Mouse (Mus musculus): ENCODE measurements at regions not wholly inside any gene's neighbourhood (a gene's known extent, or its start where the extent isn't known, plus 50 kb on each side); places are given as distances from the start of the nearest gene placed in this dataset.

- 93% methylated on average over 4 of the region's 4 CpGs for whole genome bisulfite sequencing
- no peak overlapping the region for H3K9ac ChIP-seq (ENCODE audit: low read depth, low read length, severe bottlenecking)
- H3K36me3 ChIP-seq (ENCODE audit: control insufficient read depth, insufficient read depth, low read length), result no peaks in the 10 kb centered on the region
- no peak overlapping the region for H3K4me3 ChIP-seq (replicated peaks; ENCODE audit: low read length)
- no peak for DNase-seq (ENCODE audit: low spot score)
- ATAC-seq (ENCODE audit: low FRiP score, low read depth), result no peak
- no peak overlapping the region for H3K27ac ChIP-seq (replicated peaks; ENCODE audit: low read depth, low read length)
- TF ChIP-seq POLR2A (IDR thresholded peaks at IDR 0.05; ENCODE audit: borderline replicate concordance, extremely low read depth, insufficient read depth, insufficient read length), result no peak
- H3K4me1 ChIP-seq (ENCODE audit: control insufficient read depth, insufficient read depth, low read length), result no peaks in the 10 kb centered on the region
- no peaks in the 10 kb centered on the region for H3K27me3 ChIP-seq (ENCODE audit: control insufficient read depth, insufficient read depth, low read length)
- H3K9me3 ChIP-seq (ENCODE audit: control insufficient read depth, low read length), result no peaks in the 10 kb centered on the region
- H3K4me2 ChIP-seq (replicated peaks; ENCODE audit: low read depth, low read length, severe bottlenecking), result no peak overlapping the region
Observed at GRCm38 (mm10) chr2:128229730-128230129, 103.9 kb downstream of the Bcl2l11 start.

GRCm38 (mm10) chr2:128230921-128231320 lies 105.1 kb downstream of the Bcl2l11 start:
- Histone ChIP-seq H3K9ac (ENCODE audit: low read depth, low read length, severe bottlenecking) (no peak overlapping the region), H3K4me2 (replicated peaks; ENCODE audit: low read depth, low read length, severe bottlenecking) (no peak overlapping the region), H3K36me3 (ENCODE audit: control insufficient read depth, insufficient read depth, low read length) (no peaks in the 10 kb centered on the region), H3K27me3 (ENCODE audit: control insufficient read depth, insufficient read depth, low read length) (no peaks in the 10 kb centered on the region), H3K4me3 (replicated peaks; ENCODE audit: low read length) (no peak overlapping the region), H3K9me3 (ENCODE audit: control insufficient read depth, low read length) (no peaks in the 10 kb centered on the region), H3K4me1 (ENCODE audit: control insufficient read depth, insufficient read depth, low read length) (no peaks in the 10 kb centered on the region), H3K27ac (replicated peaks; ENCODE audit: low read depth, low read length) (no peak overlapping the region)
- WGBS, result 89% methylated on average over 4 of the region's 4 CpGs
- ATAC-seq (ENCODE audit: low FRiP score, low read depth) (no peak), DNase-seq (ENCODE audit: low spot score) (no peak)
- TF ChIP-seq POLR2A (IDR thresholded peaks at IDR 0.05; ENCODE audit: borderline replicate concordance, extremely low read depth, insufficient read depth, insufficient read length), result no peak

- H3K9ac ChIP-seq (ENCODE audit: low read depth, low read length, severe bottlenecking), result no peak overlapping the region
- no peaks in the 10 kb centered on the region for H3K36me3 ChIP-seq (ENCODE audit: control insufficient read depth, insufficient read depth, low read length)
- no peak for DNase-seq (ENCODE audit: low spot score)
- no peak overlapping the region for H3K4me3 ChIP-seq (replicated peaks; ENCODE audit: low read length)
- H3K27me3 ChIP-seq (ENCODE audit: control insufficient read depth, insufficient read depth, low read length), result no peaks in the 10 kb centered on the region
- H3K9me3 ChIP-seq (ENCODE audit: control insufficient read depth, low read length), result no peaks in the 10 kb centered on the region
- no peak for TF ChIP-seq POLR2A (IDR thresholded peaks at IDR 0.05; ENCODE audit: borderline replicate concordance, extremely low read depth, insufficient read depth, insufficient read length)
- H3K4me2 ChIP-seq (replicated peaks; ENCODE audit: low read depth, low read length, severe bottlenecking), result no peak overlapping the region
- no peaks in the 10 kb centered on the region for H3K4me1 ChIP-seq (ENCODE audit: control insufficient read depth, insufficient read depth, low read length)
- 78% methylated on average over 3 of the region's 3 CpGs for WGBS
- no peak for ATAC-seq (ENCODE audit: low FRiP score, low read depth)
- H3K27ac ChIP-seq (replicated peaks; ENCODE audit: low read depth, low read length), result no peak overlapping the region
Observed at GRCm38 (mm10) chr2:128231338-128231737, 105.5 kb downstream of the Bcl2l11 start.

GRCm38 (mm10) chr2:128232027-128232426 lies 106.2 kb downstream of the Bcl2l11 start:
- Histone ChIP-seq H3K9ac (ENCODE audit: low read depth, low read length, severe bottlenecking) (no peak overlapping the region), H3K4me3 (replicated peaks; ENCODE audit: low read length) (no peak overlapping the region), H3K4me1 (ENCODE audit: control insufficient read depth, insufficient read depth, low read length) (no peaks in the 10 kb centered on the region), H3K27ac (replicated peaks; ENCODE audit: low read depth, low read length) (no peak overlapping the region), H3K9me3 (ENCODE audit: control insufficient read depth, low read length) (no peaks in the 10 kb centered on the region), H3K4me2 (replicated peaks; ENCODE audit: low read depth, low read length, severe bottlenecking) (no peak overlapping the region), H3K27me3 (ENCODE audit: control insufficient read depth, insufficient read depth, low read length) (no peaks in the 10 kb centered on the region), H3K36me3 (ENCODE audit: control insufficient read depth, insufficient read depth, low read length) (no peaks in the 10 kb centered on the region)
- ATAC-seq (ENCODE audit: low FRiP score, low read depth), result no peak
- no peak for TF ChIP-seq POLR2A (IDR thresholded peaks at IDR 0.05; ENCODE audit: borderline replicate concordance, extremely low read depth, insufficient read depth, insufficient read length)
- no peak for DNase-seq (ENCODE audit: low spot score)
- WGBS, result 87% methylated on average over 3 of the region's 3 CpGs

- no peak for ATAC-seq (ENCODE audit: low FRiP score, low read depth)
- Histone ChIP-seq H3K4me3 (replicated peaks; ENCODE audit: low read length) (no peak overlapping the region), H3K9me3 (ENCODE audit: control insufficient read depth, low read length) (no peaks in the 10 kb centered on the region), H3K27ac (replicated peaks; ENCODE audit: low read depth, low read length) (no peak overlapping the region), H3K9ac (ENCODE audit: low read depth, low read length, severe bottlenecking) (no peak overlapping the region), H3K36me3 (ENCODE audit: control insufficient read depth, insufficient read depth, low read length) (no peaks in the 10 kb centered on the region), H3K4me2 (replicated peaks; ENCODE audit: low read depth, low read length, severe bottlenecking) (no peak overlapping the region), H3K4me1 (ENCODE audit: control insufficient read depth, insufficient read depth, low read length) (no peaks in the 10 kb centered on the region), H3K27me3 (ENCODE audit: control insufficient read depth, insufficient read depth, low read length) (no peaks in the 10 kb centered on the region)
- no peak for DNase-seq (ENCODE audit: low spot score)
- WGBS, result 75% methylated on average over 8 of the region's 8 CpGs
- TF ChIP-seq POLR2A (IDR thresholded peaks at IDR 0.05; ENCODE audit: borderline replicate concordance, extremely low read depth, insufficient read depth, insufficient read length), result no peak
Observed at GRCm38 (mm10) chr2:128235127-128235526, 109.3 kb downstream of the Bcl2l11 start.

- WGBS, result 90% methylated on average over 4 of the region's 4 CpGs
- TF ChIP-seq POLR2A (IDR thresholded peaks at IDR 0.05; ENCODE audit: borderline replicate concordance, extremely low read depth, insufficient read depth, insufficient read length), result no peak
- Histone ChIP-seq H3K4me3 (replicated peaks; ENCODE audit: low read length) (no peak overlapping the region), H3K36me3 (ENCODE audit: control insufficient read depth, insufficient read depth, low read length) (no peaks in the 10 kb centered on the region), H3K9me3 (ENCODE audit: control insufficient read depth, low read length) (no peaks in the 10 kb centered on the region), H3K4me1 (ENCODE audit: control insufficient read depth, insufficient read depth, low read length) (no peaks in the 10 kb centered on the region), H3K27me3 (ENCODE audit: control insufficient read depth, insufficient read depth, low read length) (no peaks in the 10 kb centered on the region), H3K9ac (ENCODE audit: low read depth, low read length, severe bottlenecking) (no peak overlapping the region), H3K27ac (replicated peaks; ENCODE audit: low read depth, low read length) (no peak overlapping the region), H3K4me2 (replicated peaks; ENCODE audit: low read depth, low read length, severe bottlenecking) (no peak overlapping the region)
- ATAC-seq (ENCODE audit: low FRiP score, low read depth) (no peak), DNase-seq (ENCODE audit: low spot score) (no peak)
Observed at GRCm38 (mm10) chr2:128239451-128239850, 113.6 kb downstream of the Bcl2l11 start.

All from limb, embryonic 14.5 days (tissue).